Mouse (Mus musculus): ENCODE measurements around the gene Tmem216.

GRCm38 (mm10) chr19:10564278-10564677 is 8.2 kb upstream of the Tmem216 start:
- TF ChIP-seq MAFK (IDR thresholded peaks at IDR 0.05; ENCODE audit: insufficient read depth, low read depth, low read length), result no peak
- no peak for TF ChIP-seq ZNF384 (IDR thresholded peaks at IDR 0.05; ENCODE audit: low read depth, low read length)
- no peak for TF ChIP-seq ZC3H11A (IDR thresholded peaks at IDR 0.05; ENCODE audit: borderline replicate concordance, low read depth, low read length)
